Mouse (Mus musculus) MEL (cell line): ENCODE data around the gene Moxd1.

Experiments used
- CTCF ChIP-seq, 3 experiments: IDR thresholded peaks in 2 of 3; conservative IDR thresholded peaks in 1 of 3; 2 replicates each; pipeline ENCODE4 v1.5.1; 2011 to 2012; ENCODE audit warnings: low read length in 3 of 3, low read depth in 2 of 3, mild to moderate bottlenecking in 2 of 3, improper control_type of control experiment in 1 of 3, inconsistent platforms in 1 of 3, mixed read lengths in 1 of 3, moderate library complexity in 1 of 3; ENCODE audit not compliant: control insufficient read depth in 1 of 3, insufficient read depth in 1 of 3, poor library complexity in 1 of 3, severe bottlenecking in 1 of 3
- E2F4 ChIP-seq: IDR thresholded peaks from 2 replicates; pipeline ENCODE4 v1.6.1; 2011; ENCODE audit warnings: low read depth, low read length, improper control_type of control experiment, borderline replicate concordance
- EP300 ChIP-seq, 2 experiments: IDR thresholded peaks; 2 replicates each; pipeline ENCODE4 v1.6.1; 2011; ENCODE audit warnings: improper control_type of control experiment in 2 of 2, low read length in 2 of 2, low read depth in 1 of 2, mild to moderate bottlenecking in 1 of 2
- MXI1 ChIP-seq: IDR thresholded peaks from 2 replicates; pipeline ENCODE4 v1.6.1; 2011; ENCODE audit warnings: mild to moderate bottlenecking, low read depth, low read length, improper control_type of control experiment
- POLR2A ChIP-seq, 2 experiments: IDR thresholded peaks; 2 replicates each; pipeline ENCODE4 v1.6.1; 2011 to 2012; ENCODE audit warnings: low read length in 2 of 2, mild to moderate bottlenecking in 2 of 2, control low read depth in 1 of 2, improper control_type of control experiment in 1 of 2, low read depth in 1 of 2, moderate library complexity in 1 of 2; ENCODE audit not compliant: control insufficient read depth in 1 of 2, insufficient read depth in 1 of 2, poor library complexity in 1 of 2
- UBTF ChIP-seq: IDR thresholded peaks from 2 replicates; pipeline ENCODE4 v1.6.1; 2012; ENCODE audit warnings: low read depth, mild to moderate bottlenecking, inconsistent platforms, low read length, improper control_type of control experiment, moderate library complexity, borderline replicate concordance; ENCODE audit not compliant: insufficient read depth

DNA sequence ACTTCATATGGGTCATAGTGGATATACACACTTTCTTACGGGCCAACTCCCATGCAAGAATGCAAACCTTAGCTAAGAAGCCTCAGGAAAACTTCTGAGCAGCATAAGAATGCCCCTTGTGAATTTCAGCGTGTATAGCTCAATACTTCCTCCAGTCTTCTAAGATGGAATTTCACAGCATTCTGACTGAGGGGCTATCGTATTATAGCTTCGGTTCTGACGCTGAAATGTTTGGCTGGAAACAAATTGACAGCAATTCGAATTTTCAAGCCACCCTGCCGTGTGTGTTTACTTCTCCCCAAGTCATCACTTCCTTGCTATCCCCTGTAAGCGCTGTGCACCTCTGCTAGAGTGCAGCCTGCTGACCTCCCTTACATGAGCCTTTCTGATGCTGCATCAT is 1.3 kb downstream of the Moxd1 start:
- TF ChIP-seq E2F4 (no peak), POLR2A (IDR thresholded peaks at IDR 0.05; ENCODE audit: control insufficient read depth in 1 of 2, insufficient read depth in 1 of 2, low read depth in 1 of 2, low read length in 2 of 2, poor library complexity in 1 of 2) (no peak), CTCF (IDR thresholded peaks at IDR 0.05 in 2 of 3, conservative IDR thresholded peaks at IDR 0.05 in 1 of 3; ENCODE audit: control insufficient read depth in 1 of 3, insufficient read depth in 1 of 3, low read depth in 2 of 3, low read length in 3 of 3, poor library complexity in 1 of 3, severe bottlenecking in 1 of 3) (no peak), UBTF (no peak), MXI1 (no peak), EP300 (IDR thresholded peaks at IDR 0.05; ENCODE audit: low read depth in 1 of 2, low read length in 2 of 2) (no peak)
